Mouse (Mus musculus): ENCODE measurements around the gene Gm37240. TPM values are rescaled to one million over a fixed set of nuclear protein-coding genes. Genes with fewer than 3 reads are reported as not detected.

The Gm37240 gene
- total and polyA plus RNA-seq, 2 experiments from 2014 or later: 0.43 to 1.9 TPM

DNA sequence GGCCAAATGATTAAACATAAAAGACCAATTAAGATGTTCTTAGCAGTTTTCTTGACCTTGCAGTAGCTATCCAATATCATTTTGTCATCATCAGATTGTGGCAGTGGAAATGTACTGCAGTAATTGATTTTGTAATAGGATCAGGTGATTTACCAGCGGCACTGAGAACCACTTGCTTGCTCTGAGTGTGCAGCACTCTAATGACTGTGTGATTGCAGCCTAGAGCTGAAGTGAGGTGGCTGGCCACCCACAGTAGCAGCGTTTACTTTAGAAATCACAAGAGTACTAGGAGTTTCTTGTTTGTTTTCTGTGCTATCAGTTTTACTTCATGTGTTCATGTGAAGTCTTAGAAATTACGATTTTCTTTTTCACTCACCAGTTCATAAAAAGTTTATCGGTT, 1011.1 kb downstream of the Gm37240 start:
- Histone ChIP-seq H3K4me2 (ENCODE audit: low read depth, low read length, poor library complexity, severe bottlenecking) (no peak overlapping the region), H3K4me3 (ENCODE audit: low read depth, low read length) (no peak overlapping the region), H3K27ac (ENCODE audit: low read depth, low read length) (no peak overlapping the region), H3K27me3 (ENCODE audit: insufficient read depth, low read length) (no peaks in the 10 kb centered on the region), H3K9ac (replicated peaks; ENCODE audit: low read length, poor library complexity, severe bottlenecking) (no peak overlapping the region), H3K9me3 (ENCODE audit: low read length) (no peaks in the 10 kb centered on the region), H3K4me1 (ENCODE audit: insufficient read depth, low read length) (no peaks in the 10 kb centered on the region), H3K36me3 (ENCODE audit: insufficient read depth, low read length) (no peaks in the 10 kb centered on the region)
- TF ChIP-seq CTCF (IDR thresholded peaks at IDR 0.05): no peak
- WGBS: 74% methylated on average over 4 of the region's 4 CpGs
- ATAC-seq (ENCODE audit: low FRiP score): no peak
- DNase-seq (ENCODE audit: low spot score): peak; percentile 8

DNA sequence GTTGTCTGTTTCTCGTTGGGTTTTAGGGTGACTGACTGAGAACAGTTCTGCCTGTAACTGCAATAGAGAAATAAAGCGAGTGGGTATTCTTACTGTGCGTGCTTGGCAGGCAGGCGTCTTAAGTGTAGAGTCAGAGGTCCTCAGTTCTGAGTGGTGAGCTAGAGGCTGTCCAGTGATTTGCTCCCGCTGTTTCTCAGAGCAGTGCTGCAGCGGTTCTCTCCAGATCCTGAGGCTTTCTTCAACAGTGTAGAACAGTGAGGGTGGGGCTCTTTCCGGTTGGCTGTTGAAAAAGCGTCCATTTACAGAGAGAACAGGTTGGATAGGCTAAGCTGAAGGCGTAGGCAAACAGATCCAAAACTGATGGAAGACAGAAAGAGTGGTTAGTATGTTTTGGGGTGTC, 1012.0 kb downstream of the Gm37240 start:
- no peaks in the 10 kb centered on the region for H3K4me1 ChIP-seq (ENCODE audit: insufficient read depth, low read length)
- ATAC-seq (ENCODE audit: low FRiP score) (no peak), DNase-seq (ENCODE audit: low spot score) (no peak)
- H3K36me3 ChIP-seq (ENCODE audit: insufficient read depth, low read length): no peaks in the 10 kb centered on the region
- H3K27ac ChIP-seq (ENCODE audit: low read depth, low read length): no peak overlapping the region
- no peak for TF ChIP-seq CTCF (IDR thresholded peaks at IDR 0.05)
- H3K4me3 ChIP-seq (ENCODE audit: low read depth, low read length): no peak overlapping the region
- H3K9me3 ChIP-seq (ENCODE audit: low read length): no peaks in the 10 kb centered on the region
- WGBS: 81% methylated on average over 9 of the region's 9 CpGs
- H3K4me2 ChIP-seq (ENCODE audit: low read depth, low read length, poor library complexity, severe bottlenecking): no peak overlapping the region
- no peaks in the 10 kb centered on the region for H3K27me3 ChIP-seq (ENCODE audit: insufficient read depth, low read length)
- no peak overlapping the region for H3K9ac ChIP-seq (replicated peaks; ENCODE audit: low read length, poor library complexity, severe bottlenecking)

DNA sequence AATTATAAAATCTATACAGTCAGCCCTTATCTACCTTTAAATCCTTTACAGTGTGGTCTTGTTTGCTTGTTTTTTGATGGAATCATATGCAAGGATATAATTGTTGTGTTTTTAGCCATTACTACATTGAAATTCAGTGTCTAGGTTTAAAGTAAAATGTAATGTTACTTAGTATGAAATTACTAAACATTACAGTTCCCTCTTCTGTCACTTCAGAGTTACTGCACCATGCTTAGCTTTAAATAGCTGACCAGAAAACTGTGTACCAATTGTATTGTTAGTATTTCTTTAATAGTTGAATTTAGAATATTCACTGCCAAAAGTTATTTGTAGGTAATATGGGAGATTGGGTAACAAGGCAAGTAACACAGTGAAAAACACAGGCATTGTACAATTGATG, 1017.2 kb downstream of the Gm37240 start:
- Histone ChIP-seq H3K9me3 (ENCODE audit: low read length) (no peaks in the 10 kb centered on the region), H3K27me3 (ENCODE audit: insufficient read depth, low read length) (no peaks in the 10 kb centered on the region), H3K27ac (ENCODE audit: low read depth, low read length) (no peak overlapping the region), H3K9ac (replicated peaks; ENCODE audit: low read length, poor library complexity, severe bottlenecking) (no peak overlapping the region), H3K4me1 (ENCODE audit: insufficient read depth, low read length) (no peaks in the 10 kb centered on the region; the same call in 1 of the 2 replicates), H3K36me3 (ENCODE audit: insufficient read depth, low read length) (no peaks in the 10 kb centered on the region), H3K4me2 (ENCODE audit: low read depth, low read length, poor library complexity, severe bottlenecking) (no peak overlapping the region), H3K4me3 (ENCODE audit: low read depth, low read length) (no peak overlapping the region)
- ATAC-seq (ENCODE audit: low FRiP score) (no peak), DNase-seq (ENCODE audit: low spot score) (peak; percentile 8)
- peak; percentile 64 for TF ChIP-seq CTCF (IDR thresholded peaks at IDR 0.05)

DNA sequence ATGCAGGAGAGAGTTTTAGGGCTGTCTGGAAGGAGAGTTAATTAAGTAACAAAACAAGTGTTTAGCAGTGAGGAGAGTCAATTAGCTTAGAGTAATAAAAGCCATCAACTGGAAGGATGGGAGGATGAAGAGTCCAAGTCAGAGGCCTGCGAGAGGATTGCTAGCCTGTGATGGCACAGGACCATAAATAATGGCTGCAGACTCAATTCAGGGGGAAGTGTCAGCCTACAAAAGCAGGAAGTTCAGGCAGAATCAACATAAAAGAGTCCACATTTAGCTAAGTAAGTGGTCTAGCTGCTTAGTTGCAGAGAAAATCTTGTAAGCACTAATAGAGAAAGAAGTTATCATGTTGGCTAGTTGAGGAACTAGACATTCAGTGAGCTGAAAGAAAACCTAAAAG, 1019.3 kb downstream of the Gm37240 start:
- no peak for TF ChIP-seq CTCF (IDR thresholded peaks at IDR 0.05)
- Histone ChIP-seq H3K4me1 (ENCODE audit: insufficient read depth, low read length) (no peaks in the 10 kb centered on the region; the same call in 1 of the 2 replicates), H3K27me3 (ENCODE audit: insufficient read depth, low read length) (no peaks in the 10 kb centered on the region), H3K9me3 (ENCODE audit: low read length) (no peaks in the 10 kb centered on the region), H3K4me3 (ENCODE audit: low read depth, low read length) (no peak overlapping the region), H3K36me3 (ENCODE audit: insufficient read depth, low read length) (no peaks in the 10 kb centered on the region), H3K9ac (replicated peaks; ENCODE audit: low read length, poor library complexity, severe bottlenecking) (no peak overlapping the region), H3K4me2 (ENCODE audit: low read depth, low read length, poor library complexity, severe bottlenecking) (no peak overlapping the region), H3K27ac (ENCODE audit: low read depth, low read length) (no peak overlapping the region)
- DNase-seq (ENCODE audit: low spot score) (no peak), ATAC-seq (ENCODE audit: low FRiP score) (no peak)
- 63% methylated on average over 1 of the region's 1 CpGs for WGBS

DNA sequence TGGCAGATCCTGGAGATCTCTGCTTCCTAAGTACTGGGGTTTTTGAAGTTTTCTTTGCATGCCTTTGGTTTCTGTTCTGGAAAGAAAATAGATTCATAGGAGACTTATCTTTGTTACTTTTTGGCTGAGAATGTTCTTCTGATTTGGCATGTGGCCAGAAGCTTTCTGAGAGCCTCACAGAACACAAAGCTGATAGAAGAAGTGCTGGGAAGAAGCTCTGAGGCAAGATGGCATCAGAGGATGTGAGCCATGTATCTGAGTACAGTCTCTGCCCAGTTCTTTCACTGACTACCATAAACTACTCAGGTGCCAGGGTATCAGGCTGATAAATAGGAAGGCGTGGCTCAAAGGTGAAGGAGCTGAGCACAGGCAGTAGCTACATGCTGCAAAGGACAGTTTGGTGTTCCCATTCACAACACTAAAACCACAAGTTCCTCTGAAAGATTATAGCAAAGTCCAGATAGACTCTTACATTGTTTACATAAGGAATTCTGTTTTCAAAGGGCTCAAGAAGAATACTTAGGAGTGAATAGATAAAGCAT, 1019.8 kb downstream of the Gm37240 start:
- no peak overlapping the region for H3K27ac ChIP-seq (ENCODE audit: low read depth, low read length)
- H3K36me3 ChIP-seq (ENCODE audit: insufficient read depth, low read length): no peaks in the 10 kb centered on the region
- no peaks in the 10 kb centered on the region for H3K27me3 ChIP-seq (ENCODE audit: insufficient read depth, low read length)
- H3K4me2 ChIP-seq (ENCODE audit: low read depth, low read length, poor library complexity, severe bottlenecking): no peak overlapping the region
- no peak for DNase-seq (ENCODE audit: low spot score)
- ATAC-seq (ENCODE audit: low FRiP score): no peak
- no peaks in the 10 kb centered on the region; the same call in 1 of the 2 replicates for H3K4me1 ChIP-seq (ENCODE audit: insufficient read depth, low read length)
- H3K9ac ChIP-seq (replicated peaks; ENCODE audit: low read length, poor library complexity, severe bottlenecking): no peak overlapping the region
- TF ChIP-seq CTCF (IDR thresholded peaks at IDR 0.05): no peak
- 100% methylated on average over 1 of the region's 1 CpGs for WGBS
- H3K4me3 ChIP-seq (ENCODE audit: low read depth, low read length): no peak overlapping the region
- H3K9me3 ChIP-seq (ENCODE audit: low read length): no peaks in the 10 kb centered on the region

DNA sequence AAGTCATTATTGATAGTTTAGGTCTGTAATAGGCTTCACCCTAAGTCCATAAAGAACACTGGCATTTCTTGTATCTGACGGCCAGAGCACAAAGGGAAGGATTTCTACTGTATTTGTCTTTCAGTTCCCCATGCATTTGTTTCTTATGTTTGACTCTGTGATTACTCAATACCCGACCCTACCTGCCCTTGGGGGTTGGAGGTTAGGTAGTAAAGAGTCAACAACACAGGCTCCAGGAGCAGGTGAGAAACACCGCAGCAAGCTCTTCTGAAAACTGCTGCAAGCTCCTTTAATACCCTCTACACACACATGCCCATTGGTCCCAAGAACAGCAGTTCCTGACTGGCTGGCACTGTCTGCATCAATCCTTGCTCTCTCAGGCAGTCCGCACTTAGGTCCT, 1020.5 kb downstream of the Gm37240 start:
- no peak for TF ChIP-seq CTCF (IDR thresholded peaks at IDR 0.05)
- H3K36me3 ChIP-seq (ENCODE audit: insufficient read depth, low read length): no peaks in the 10 kb centered on the region
- DNase-seq (ENCODE audit: low spot score) (no peak), ATAC-seq (ENCODE audit: low FRiP score) (no peak)
- no peaks in the 10 kb centered on the region for H3K9me3 ChIP-seq (ENCODE audit: low read length)
- 84% methylated on average over 4 of the region's 4 CpGs for WGBS
- H3K4me3 ChIP-seq (ENCODE audit: low read depth, low read length): no peak overlapping the region
- H3K4me2 ChIP-seq (ENCODE audit: low read depth, low read length, poor library complexity, severe bottlenecking): no peak overlapping the region
- no peak overlapping the region for H3K27ac ChIP-seq (ENCODE audit: low read depth, low read length)
- H3K27me3 ChIP-seq (ENCODE audit: insufficient read depth, low read length): no peaks in the 10 kb centered on the region
- no peaks in the 10 kb centered on the region; the same call in 1 of the 2 replicates for H3K4me1 ChIP-seq (ENCODE audit: insufficient read depth, low read length)
- no peak overlapping the region for H3K9ac ChIP-seq (replicated peaks; ENCODE audit: low read length, poor library complexity, severe bottlenecking)

All from midbrain, postnatal 0 days (tissue).